Mouse (Mus musculus) left cerebral cortex, adult 11 months (tissue): Measurements from ENCODE around the gene Samsn1.
A peak's percentile ranks its signal among the peaks of the same experiment; 100 is the strongest.

Source experiments
- DNase-seq: peaks from one replicate; pipeline ENCODE4 v3.0.0; 2022; ENCODE audit warnings: low spot score

Samsn1 gene

DNA sequence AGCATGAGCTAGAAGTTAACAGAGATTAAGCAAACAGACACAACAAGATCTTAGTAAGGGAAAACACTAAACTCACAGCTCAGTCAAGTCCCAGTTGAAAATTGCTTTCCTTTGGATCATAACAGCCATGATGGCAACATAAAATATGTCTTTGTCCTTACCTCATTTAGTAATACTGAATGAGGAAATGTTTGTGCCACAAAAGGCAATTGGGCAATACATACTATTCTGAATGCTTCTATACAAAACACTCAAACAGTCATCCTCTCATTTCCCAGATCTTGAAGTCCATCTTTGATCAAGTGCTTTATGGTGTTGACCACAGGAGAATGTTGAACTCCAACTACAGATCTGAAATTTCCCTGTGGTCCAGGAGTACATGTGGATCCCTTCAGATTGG lies 88.7 kb downstream of the Samsn1 start:
- DNase-seq = no peak

DNA sequence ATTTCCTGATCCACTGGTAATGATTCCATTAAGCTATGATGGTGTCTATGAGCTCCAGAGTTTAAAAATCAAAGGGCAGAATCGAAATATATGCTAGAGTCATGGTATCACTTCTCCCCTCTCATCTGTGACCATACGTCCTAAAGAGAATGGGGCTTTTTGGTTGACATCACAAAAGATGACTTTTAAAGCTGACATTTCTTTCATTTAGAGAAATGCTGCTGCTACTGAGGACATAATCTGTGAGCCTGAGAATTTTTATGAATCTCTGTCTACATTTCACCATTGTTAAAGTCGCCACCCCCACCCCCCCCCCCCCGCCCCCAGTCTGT lies 91.9 kb downstream of the Samsn1 start:
- no peak for DNase-seq

DNA sequence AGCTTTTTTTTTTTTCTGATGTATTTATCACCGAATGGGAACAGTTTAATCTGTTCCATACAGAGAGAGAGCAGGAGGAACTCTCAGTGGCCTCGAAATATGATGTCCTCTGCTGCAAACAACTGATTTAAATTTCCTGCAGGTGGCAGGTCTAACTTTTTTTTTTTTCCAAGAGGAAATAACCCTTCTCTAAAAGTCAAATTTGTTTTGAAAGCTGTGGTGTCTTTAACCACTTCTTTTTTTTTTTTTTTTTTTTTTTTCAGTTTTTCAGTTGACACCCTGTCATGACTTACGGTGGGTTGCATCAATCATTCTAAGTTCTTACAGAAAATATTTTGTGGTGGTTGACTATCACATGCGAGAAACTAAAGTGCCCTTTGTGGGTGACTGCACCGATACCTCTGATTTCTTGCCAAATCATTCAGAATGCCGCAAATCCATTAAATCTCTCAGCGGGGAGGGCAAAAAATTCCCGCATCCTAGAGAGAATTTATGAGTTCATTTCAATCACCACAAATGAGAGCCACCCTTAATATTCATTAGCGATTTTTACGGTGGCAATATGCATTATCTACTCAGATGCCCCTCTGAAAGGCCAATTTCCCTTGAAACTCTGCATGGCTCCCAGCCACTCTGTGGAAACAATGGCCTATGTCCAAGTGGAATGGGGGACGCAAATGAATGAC lies 92.4 kb downstream of the Samsn1 start:
- DNase-seq = no peak

DNA sequence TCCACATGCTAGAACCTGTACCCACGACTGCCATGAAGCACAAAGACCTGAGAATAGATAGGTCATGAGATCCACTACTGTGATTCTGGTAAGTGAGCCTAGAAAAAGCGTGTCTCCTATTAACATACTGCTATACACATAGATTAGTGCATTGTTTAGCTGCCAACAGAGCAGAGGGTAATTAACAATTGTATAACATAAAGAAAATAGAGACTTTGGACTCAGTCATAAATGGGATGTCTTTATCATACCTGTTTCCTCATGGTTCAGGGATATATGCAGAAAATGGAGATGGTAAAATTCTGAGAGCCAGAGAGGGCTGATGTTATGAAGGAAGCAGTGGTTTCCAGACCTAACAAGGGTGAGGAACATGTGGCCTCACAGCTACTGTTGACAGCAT lies 95.6 kb downstream of the Samsn1 start:
- no peak for DNase-seq

DNA sequence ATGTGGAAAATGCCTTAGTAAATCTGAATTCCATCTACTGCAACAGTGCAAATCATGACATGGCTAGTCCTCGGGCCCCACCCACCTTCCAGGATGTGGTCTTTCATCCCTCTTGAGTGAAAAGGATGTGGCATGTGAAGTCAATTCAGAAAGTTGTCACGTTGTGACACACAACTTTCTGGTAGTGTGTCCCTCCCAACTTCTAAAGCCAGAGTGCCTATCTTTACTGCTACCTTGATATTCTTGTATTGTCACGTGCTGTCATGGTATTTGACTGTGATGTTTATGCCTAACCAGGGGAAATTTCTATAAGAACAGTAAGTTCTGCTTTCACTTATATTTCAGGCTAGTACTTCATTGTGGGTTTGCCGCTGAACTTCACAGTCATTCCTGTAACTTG lies 101.2 kb downstream of the Samsn1 start:
- DNase-seq = no peak

DNA sequence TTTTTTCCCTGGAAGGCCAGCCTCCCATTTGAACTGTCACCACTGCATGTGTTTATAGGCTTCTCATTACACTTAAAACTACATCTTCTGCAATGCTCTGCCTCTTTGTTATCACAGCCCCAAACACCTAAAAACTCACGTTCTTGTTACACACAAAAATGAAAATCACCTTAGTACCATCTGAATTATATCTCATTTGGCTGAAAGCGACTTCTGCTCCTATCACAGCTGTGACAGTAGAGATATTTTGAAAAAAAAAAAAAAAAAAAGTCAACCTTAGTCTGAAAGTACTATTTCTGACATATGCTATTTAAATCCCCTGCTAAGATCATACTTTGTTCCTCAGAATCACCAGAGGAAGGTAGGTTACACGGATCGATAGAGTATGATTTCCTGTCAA lies 102.8 kb downstream of the Samsn1 start:
- DNase-seq = no peak

DNA sequence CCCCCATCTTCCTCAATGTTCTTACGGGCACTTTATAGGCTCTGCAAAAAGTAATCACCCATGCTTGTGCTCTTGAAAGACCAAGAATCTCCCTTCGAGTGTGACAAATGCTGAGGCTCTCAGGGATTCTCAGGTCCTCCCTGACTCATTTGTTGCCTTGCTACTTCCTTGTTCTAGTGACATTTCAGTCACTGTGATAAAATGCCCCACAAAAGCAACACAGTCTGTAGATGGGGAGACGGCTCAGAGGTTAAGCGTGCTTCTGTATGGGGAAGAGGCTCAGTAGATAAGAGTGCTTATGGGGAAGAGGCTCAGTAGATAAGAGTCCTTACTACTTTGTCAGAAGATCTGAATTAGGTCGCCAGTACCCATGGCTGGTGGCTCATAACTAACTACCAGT lies 104.4 kb downstream of the Samsn1 start:
- no peak for DNase-seq

DNA sequence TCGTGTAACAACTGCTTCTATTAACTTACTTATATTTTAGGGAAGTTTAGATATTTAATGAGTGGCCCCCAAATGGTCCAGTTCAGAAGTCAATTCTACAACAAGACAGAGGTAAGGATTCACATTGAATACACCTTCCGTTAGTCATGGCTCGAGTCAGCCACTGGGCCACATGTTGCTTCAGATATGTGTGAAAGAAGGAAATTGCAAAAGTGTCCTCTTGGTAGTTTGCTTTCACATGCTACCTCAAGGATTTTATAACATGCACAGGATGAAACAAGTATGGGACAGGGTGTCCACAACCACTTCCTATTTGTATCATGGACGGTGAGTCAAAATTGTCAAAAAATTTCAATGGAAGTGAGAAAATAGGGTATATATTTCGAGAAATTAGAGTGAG lies 110.0 kb downstream of the Samsn1 start:
- DNase-seq = no peak

DNA sequence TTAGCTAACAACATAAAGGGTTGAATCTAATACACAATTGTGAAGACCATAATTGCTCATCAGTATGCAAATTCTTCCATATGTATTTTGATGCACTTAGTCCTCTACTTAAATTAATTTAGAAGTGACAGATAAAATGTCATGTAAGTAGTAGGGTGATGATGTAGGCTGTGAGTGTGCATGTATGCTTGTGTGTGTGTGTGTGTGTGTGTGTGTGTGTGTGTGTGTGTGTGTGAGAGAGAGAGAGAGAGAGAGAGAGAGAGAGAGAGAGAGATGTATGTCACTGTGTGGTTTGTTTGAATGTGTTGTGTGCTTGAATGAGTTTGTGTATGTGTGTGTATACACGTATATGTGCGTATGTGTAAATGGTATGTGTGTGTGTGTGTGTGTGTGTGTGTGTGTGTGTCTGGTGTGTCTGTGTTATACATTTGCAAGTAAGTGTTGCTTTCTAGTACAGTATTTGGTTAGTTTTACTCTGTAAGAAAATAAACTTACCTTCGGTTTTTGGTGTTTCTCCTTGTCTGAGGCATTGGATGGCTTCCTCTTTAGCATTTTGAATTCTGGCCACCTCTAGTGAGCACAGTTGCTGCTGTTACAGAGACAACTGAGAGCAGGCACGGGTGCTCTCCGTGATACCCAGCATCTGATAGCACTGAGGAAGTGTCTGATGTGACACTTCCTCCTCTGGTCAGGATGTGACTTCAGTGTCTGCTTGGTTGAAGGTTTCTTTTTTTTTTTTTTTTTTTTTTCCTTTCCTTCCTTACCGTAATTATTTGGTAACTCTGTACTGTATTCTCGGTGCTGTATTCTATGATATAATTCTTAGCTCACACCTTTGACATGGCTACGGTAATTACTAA lies 113.2 kb downstream of the Samsn1 start:
- DNase-seq = peak; percentile 10

DNA sequence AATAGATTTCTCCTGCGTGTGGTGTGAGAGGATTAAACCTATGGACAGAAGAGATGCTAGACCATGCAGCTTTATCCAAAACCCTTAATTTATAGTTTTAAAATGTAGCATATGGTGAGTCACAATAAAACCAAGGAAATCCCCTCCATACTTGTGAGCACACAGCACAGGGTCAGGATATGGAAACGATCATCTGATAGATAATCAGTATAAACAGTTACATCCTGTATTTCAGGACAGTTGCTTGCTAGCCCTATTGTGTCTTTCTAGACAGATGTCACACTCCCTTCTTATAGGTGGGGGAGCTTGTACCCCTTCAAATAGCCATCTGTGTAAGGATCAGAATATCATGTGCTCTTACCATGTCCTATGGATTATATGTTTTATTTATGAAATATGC lies 115.3 kb downstream of the Samsn1 start:
- DNase-seq = no peak

DNA sequence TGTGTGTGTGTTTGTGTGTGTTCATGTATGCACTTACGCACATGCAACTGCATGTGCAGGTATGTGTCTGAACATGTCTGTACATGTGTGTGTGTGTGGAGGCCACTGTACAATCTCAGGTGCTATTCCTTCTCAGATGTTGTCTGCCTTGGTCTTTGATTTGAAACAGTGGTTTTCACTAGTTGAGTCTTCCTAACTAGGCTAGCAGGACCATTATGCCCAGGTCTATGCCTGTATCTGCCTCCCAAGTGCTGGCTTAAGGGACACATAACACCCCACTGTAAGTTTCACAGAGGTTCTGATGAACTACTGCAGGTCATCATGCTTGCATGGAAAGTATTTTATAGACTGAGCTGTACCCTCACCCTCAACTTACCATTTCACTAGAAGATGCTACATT lies 115.8 kb downstream of the Samsn1 start:
- DNase-seq = no peak

DNA sequence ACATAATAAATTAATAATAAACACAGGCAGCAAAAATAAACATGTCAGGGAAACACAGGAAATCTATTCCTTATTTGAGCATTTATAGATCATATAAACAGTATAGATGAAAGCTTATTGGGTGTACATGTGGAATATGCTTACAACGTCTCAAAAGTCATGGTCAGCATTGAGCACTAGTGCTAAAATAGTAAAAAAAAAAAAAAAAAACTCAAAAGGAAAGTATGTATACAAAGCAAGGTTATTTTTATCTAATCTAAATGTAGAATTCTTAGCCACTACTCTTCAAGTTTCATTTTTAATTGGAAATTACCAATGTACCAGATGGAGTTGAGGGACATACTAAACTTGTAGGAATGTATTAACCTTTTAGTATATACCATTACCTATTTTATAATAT lies 116.8 kb downstream of the Samsn1 start:
- no peak for DNase-seq

DNA sequence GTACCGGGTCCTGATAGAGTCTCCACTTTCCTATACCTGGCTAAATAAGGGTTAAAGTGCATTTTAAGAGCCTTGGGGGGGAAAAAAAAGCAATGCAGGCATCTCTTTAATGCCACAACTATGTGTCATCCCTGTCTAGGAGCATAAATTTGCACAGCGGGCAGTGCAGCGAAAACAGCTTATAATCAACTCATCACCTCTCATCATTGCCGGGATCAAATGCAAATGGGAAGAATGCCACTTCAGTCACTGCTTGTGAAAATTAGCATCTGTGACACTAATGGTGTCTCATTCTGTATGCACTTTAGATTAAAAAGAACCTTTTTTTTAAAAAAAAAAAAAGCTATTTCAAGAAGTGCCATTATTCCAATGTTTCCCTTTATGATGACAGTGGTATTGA lies 118.0 kb downstream of the Samsn1 start:
- DNase-seq = no peak

DNA sequence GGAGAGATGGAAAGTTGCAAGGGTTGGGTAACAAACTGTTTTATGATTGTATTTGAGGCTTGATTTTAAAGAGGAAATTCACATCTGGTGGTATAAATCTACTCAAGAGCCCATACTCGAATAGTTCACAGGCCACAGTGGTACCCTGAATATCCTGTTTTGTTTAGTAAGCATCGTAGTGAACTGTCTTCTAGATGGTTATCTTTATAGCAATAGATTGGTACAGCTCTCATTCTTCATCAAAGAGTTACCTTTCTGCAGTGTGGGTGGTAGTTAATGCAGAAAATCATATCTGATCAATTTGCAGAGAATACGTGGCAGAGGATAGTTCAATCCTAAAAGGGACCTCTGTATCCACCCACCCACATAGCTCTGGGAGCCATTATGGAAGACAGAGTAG lies 119.1 kb downstream of the Samsn1 start:
- no peak for DNase-seq

DNA sequence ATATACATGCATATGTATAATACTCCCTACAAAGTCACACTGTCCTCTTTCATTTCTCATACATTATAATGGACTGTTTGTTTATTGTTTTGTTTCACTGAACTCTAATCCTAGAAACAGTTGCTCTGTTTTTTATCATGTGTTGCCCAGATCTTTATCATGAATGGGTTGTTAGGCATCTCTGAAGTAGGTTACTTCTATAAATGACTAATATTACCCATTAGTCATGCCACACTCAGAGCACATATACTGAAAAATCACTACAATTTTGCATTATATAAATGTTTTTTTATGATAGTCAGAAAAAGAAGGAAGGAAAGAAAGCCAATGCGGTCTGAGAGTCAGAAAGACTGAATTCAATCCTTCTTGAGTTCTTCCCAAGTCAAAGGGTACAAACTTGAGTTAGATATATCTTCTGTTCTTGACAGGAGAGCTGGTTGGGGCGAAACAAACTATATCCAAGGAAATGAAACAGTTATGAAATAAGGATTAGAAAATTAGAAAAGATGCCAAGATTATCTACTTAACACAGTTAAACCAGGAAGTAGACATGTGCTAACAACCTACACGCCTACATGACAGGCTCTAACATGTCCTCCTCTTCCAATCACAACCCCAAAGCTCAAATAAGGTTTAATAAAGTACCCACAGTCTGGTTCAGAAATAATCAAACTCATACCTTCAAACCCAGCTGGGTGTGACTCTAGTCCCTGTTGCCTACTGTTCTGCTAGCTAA lies 122.0 kb downstream of the Samsn1 start:
- DNase-seq = no peak

DNA sequence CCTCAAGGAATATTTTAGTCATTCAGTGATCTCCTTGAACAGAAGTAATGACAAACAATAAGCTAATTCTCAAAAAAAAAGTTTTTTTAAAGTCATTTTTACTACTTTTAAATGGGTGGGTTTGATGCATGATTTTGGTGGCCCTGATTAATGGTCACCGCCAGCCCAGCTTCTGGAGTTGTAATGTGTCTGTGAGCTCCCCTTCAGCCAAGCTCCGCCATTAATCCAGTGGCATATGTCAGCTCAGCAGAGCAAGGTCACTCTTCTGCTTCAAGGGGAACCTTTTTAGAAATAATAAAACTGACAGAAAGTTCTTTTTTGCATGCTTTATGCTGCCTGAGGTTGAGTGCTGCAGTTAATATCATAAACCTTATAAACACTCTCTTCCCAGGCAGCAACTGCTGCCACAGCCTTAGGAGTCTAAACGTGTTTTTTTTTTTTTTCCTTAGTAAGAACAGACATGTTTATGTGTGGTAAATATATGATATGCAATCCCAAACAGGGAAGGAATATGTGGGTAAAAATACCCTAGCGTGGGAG lies 124.2 kb downstream of the Samsn1 start:
- DNase-seq = no peak

DNA sequence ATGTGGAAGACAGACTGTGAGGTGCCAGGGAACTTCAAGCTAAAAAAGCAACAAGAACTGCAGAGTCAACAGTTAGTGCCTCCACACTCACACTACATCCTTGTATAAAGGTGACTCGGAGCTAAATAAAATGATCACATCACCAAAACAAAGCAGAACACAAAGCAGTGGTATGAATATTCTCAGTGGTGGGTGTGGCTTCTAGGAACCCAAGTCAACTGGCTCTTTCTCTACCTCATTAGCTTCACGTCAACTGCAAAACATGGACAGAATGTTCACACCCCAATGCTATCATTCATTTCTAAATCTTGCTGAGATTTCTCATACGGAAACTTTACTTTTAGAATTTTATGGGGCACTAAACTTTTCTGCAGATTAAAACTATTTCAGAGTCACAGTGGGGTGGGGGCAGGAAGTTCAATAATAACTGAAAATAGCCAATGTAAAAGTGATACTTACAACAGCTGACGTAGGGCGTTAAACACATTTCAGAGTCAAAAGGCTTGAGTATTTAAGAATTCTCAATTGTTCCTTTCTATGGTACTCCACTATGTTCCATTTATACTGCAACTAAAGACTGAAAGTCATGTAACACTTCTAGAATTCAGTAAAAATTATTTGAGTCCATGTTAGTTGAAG lies 127.7 kb downstream of the Samsn1 start:
- no peak for DNase-seq

DNA sequence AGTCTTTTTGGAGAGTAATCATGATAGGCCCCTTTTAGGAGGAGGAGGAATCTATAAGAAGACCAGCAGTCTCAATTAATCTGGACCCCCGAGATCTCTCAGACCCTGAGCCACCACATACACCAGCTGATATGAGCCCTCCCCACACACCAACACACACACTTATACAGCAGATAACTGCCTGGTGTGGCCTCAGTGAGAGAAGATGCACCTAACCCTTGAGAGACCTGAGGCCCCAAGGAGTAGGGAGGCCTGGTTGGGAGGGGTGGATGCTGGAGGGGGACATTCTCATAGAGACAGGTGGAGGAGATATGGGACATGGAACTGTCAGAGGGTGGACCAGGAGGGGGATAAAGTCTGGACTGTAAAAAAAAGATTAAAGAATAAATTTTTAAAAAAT lies 128.6 kb downstream of the Samsn1 start:
- DNase-seq = no peak

DNA sequence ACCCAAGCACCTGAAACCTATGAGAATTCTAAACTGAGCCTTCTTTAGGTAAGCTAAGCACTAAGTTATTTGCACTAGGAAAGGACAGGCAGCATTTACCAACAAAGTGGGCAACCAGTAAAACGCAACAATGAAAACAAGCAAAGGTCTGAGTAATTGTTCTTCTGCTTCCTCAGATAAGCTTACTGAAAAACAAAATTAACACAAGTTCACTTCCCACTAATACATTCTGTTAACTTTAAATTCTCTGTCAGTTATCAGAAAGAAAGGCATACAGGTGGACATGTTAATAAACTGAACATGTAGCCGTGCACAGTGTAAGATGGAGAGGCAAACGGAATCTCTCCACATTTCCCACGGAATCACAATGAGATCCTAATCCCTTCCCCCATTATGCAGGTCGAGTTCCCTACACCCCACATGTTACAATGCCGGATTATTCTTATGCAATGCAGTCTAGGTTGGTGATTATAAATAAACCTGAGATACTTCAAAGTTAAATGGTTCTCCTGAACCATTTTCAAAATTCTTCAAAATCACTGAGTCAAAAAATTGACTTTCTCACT lies 132.9 kb downstream of the Samsn1 start:
- DNase-seq = no peak

DNA sequence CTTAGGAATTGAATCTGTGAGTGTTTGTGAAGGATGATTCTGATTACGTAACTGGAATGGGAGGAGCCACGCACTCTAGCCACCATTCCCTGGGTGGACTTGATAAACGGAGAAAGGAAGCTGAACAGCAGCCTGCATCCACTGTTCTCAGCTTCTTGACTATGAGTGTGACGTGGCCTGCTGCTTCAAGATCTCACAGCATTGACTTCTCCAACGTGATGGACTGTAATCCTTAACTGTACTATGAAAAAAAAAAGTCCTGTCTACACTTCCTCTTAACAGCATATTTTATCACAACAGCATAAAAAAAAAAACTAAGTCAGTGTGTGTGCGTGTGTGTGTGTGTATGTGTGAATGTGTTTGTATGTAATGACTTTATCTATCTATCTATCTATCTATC lies 134.9 kb downstream of the Samsn1 start:
- DNase-seq = no peak

DNA sequence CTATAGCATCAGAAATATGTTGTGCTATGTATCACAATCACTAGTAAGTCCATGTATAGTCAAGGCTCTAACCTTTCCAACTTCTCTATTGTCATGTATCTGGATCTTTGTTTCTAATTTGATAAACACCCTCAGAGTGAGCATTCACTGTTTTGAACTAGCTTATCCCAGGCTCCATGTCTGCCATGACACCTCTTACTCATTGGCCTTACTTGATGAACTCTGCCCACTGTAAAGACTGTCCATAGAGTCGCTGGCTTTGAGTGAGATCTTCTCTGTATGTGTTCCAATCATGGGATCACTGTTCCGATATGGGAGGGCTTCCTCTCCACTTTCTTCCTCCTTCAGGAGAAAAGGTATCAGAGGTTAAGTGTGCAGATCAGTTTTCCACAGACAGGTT lies 143.2 kb downstream of the Samsn1 start:
- DNase-seq = no peak

DNA sequence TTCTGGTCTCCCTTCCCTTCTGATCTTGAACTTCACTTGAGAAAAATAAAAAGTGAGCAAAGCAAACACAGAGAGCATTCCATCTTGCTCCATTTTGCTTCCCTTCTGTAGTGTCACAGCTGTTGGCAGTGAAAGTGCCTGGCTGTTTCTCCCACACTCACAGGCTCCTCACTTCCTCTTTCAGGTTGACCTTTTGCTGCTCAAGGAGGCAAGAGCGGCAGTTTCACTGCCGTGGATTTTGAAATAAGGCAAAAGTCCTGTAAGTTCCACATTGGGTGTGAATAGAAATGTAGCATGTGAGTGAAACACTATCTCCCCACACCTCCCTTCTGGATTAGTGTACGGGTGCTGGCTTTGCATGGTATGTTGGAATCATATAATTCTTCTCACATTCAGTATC lies 144.9 kb downstream of the Samsn1 start:
- DNase-seq = no peak
